Mouse (Mus musculus): ENCODE results near the gene Slc25a21. TPM values are rescaled to one million over a fixed set of nuclear protein-coding genes. Genes with fewer than 3 reads are reported as not detected.

Slc25a21 gene
- 0.62 TPM in 2 replicates for polyA plus RNA-seq (2012; rRNA removed)

DNA sequence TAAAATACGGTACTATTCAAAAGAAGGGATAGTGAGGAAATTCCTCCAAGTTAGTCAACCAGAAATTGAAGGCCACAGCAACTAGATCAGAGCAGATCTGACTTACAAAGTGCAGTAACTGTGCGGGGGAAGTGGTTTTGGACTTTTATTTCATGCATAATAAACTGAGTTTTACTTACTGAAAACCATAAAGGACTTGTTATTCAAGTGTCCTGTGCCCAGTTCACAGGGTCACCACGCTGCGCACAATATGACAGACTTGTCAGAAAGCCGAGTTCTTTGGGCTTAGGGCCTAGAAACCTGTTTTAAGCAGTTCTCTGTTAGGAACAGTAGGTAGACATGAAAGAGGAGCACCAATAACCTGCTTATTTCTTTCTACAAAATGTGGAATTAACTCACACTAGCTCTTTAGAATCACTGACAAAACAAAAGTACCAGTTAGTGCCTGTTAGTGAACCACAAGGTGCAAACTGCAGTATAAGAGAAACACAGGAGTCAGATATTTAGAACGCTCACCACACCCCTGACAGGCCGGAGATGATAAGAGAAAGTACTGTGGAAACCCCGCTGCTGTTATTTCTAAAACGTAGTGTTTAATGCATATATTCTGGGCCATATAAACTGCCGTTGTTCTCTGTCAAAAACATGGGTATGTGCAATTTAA lies at the start of gene Slc25a21:
Gene Slc25a21, minus strand, starts transcription at position 110 of the 664 bp plus-strand sequence.
- DNase-seq: no peak
- Histone ChIP-seq H3K27ac (ENCODE audit: insufficient read depth, low read length) (no peak within 1 kb of the TSS), H3K4me3 (replicated peaks; ENCODE audit: insufficient read depth, low read depth, low read length) (peak within 1 kb of the TSS; percentile 33), H3K4me1 (ENCODE audit: control insufficient read depth, insufficient read depth, low read length) (no peaks in the 10 kb centered on the region), H3K27me3 (ENCODE audit: control insufficient read depth, insufficient read depth, low read length) (no peaks in the 10 kb centered on the region; the same call in 1 of the 2 replicates)
- 89% methylated on average over 10 of the region's 10 CpGs for WGBS
- no peak for TF ChIP-seq CTCF (IDR thresholded peaks at IDR 0.05; ENCODE audit: borderline replicate concordance, insufficient read depth, low read depth, low read length)
- TF ChIP-seq POLR2A (IDR thresholded peaks at IDR 0.05; ENCODE audit: borderline replicate concordance, insufficient read depth, low read length): no peak

DNA sequence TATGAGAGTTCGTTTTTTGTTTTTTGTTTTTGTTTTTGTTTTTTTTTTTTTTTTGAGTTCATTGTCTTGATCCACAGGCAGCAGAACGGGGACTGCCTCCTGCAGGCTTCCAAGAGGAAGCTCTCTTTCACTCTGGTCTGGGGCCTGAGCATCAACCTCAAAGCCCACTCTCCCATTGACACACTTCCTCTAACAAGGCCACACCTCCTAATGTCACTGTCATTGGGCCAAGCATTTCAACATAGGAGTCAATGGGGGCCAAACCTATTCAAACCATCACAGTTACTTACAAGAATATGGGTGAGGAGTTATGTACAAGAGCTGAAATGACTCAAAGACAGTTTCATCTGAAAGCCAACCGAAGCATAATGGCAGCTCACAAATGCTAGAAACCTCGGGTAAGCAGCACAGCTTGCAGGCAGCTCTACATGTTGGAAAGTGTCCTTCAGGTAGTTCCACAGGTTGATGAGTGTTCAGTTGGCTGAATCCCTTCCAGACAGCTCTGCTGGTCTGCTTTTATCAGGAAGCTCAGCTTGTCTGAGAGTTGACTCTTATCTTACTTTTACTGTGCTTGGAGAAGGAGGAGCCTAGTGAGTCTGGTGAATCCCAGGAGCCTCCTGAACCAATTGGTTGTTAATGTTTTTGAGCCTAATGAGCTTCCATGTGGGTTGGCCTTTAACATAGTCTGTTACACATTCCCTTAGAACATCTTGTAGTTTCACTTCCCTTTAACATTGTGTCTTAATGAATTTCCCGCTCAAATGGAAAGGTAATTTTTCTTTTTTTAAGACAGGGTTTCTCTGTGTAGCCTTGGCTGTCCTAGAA lies 46.6 kb upstream of the Slc25a21 start:
- DNase-seq: no peak
- TF ChIP-seq POLR2A (IDR thresholded peaks at IDR 0.05; ENCODE audit: borderline replicate concordance, insufficient read depth, low read length): no peak
- TF ChIP-seq CTCF (IDR thresholded peaks at IDR 0.05; ENCODE audit: borderline replicate concordance, insufficient read depth, low read depth, low read length): no peak
- Histone ChIP-seq H3K27ac (ENCODE audit: insufficient read depth, low read length) (no peak overlapping the region), H3K4me1 (ENCODE audit: control insufficient read depth, insufficient read depth, low read length) (no peaks in the 10 kb centered on the region), H3K4me3 (replicated peaks; ENCODE audit: insufficient read depth, low read depth, low read length) (no peak overlapping the region), H3K27me3 (ENCODE audit: control insufficient read depth, insufficient read depth, low read length) (no peaks in the 10 kb centered on the region)
- 88% methylated on average over 5 of the region's 5 CpGs for WGBS

DNA sequence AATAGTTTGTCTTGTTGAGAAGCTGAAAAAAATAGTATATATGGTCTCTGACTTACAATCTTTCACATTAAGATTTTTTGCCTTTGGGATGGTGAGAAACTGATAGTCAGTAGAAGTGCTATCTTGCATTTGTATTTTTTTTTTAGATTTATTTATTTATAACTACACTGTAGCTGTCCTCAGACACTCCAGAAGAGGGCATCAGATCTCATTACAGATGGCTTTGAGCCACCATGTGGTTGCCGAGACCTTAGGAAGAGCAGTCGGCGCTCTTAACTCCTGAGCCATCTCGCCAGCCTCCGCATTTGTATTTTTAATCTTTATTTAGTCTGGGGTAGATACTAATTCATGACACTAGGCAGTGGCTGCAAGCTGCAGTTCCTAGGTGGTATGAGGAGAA lies 36.1 kb upstream of the Slc25a21 start:
- Histone ChIP-seq H3K4me3 (replicated peaks; ENCODE audit: insufficient read depth, low read depth, low read length) (no peak overlapping the region), H3K4me1 (ENCODE audit: control insufficient read depth, insufficient read depth, low read length) (no peaks in the 10 kb centered on the region), H3K27ac (ENCODE audit: insufficient read depth, low read length) (no peak overlapping the region), H3K27me3 (ENCODE audit: control insufficient read depth, insufficient read depth, low read length) (no peaks in the 10 kb centered on the region)
- DNase-seq: no peak
- WGBS: 87% methylated on average over 5 of the region's 5 CpGs
- TF ChIP-seq POLR2A (IDR thresholded peaks at IDR 0.05; ENCODE audit: borderline replicate concordance, insufficient read depth, low read length): no peak
- no peak for TF ChIP-seq CTCF (IDR thresholded peaks at IDR 0.05; ENCODE audit: borderline replicate concordance, insufficient read depth, low read depth, low read length)

DNA sequence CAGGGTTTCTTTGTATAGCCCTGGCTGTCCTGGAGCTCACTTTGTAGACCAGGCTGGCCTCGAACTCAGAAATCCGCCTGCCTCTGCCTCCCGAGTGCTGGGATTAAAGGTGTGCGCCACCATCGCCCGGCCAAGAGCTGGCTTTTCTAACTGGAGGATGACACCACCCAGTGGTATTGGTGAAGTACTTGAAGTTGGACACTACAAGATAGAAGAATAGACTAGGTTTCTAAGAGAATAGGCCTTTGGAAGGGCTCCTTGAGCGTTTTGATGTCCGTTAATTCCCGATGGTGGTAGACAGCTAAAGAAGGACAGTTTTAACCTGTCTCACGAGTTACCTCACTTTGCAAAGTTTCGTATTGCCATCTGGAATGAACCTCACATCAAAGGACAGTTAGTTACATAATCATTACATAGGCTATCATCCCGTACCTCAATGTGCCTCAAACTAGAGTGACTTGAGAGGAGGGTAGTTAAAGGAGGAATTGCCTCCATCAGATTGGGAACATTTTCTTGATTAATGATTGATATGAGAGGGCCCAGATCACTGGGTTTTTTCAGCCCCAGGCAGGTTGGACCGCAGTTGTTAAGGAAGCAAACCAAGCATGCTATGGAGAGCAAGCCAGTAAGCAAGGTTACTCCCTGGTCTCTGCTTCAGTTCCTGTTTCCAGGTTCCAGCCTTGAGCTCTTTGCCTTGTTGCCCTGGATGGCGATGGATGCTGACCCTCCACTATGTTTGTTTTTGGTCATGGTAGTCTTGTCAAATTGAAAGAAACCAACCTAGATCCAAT lies 34.0 kb upstream of the Slc25a21 start:
- peak; percentile 17 to 24 for DNase-seq
- H3K4me3 ChIP-seq (replicated peaks; ENCODE audit: insufficient read depth, low read depth, low read length): peak overlapping the region; percentile 27
- H3K27ac ChIP-seq (ENCODE audit: insufficient read depth, low read length): no peak overlapping the region
- H3K4me1 ChIP-seq (ENCODE audit: control insufficient read depth, insufficient read depth, low read length): no peaks in the 10 kb centered on the region
- WGBS: 71% methylated on average over 14 of the region's 14 CpGs
- no peaks in the 10 kb centered on the region for H3K27me3 ChIP-seq (ENCODE audit: control insufficient read depth, insufficient read depth, low read length)
- TF ChIP-seq POLR2A (IDR thresholded peaks at IDR 0.05; ENCODE audit: borderline replicate concordance, insufficient read depth, low read length) (no peak), CTCF (IDR thresholded peaks at IDR 0.05; ENCODE audit: borderline replicate concordance, insufficient read depth, low read depth, low read length) (no peak)

DNA sequence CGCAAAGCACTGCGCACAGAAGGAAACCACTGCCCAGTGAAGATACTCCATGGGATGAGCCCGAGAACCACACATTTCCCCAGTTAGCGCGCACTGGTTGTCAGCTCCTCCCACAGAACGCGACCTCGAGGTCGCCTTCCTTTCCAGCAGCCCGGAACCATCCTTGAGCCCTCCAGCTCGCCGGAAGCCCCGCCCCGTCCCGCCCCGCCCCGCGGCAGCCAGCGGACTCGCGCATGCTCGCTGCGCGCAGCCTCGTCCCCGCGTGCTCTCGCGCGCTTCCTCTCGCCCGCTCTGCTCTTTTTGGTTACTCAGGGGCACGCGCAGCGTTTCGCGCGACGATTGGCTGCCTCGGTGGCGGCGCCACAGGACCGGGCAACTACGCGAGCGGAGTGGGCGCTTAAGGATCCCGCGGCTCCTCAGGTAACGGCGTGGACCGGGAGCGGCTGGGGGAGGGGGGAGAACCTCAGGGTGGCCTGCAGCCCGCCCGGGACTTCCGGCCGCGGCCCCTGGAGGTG lies 33.0 kb upstream of the Slc25a21 start, which contains the start of the genes Prps1l3 and Mipol1:
Gene Prps1l3, plus strand, starts transcription at position 221 of the 515 bp plus-strand sequence.
Gene Mipol1, plus strand, starts transcription at position 236 of the 515 bp plus-strand sequence.
- under 1% methylated on average over 58 of the region's 58 CpGs for WGBS
- Histone ChIP-seq H3K4me3 (replicated peaks; ENCODE audit: insufficient read depth, low read depth, low read length) (peak within 1 kb of the TSS; percentile 66), H3K27me3 (ENCODE audit: control insufficient read depth, insufficient read depth, low read length) (no peaks in the 10 kb centered on the region), H3K4me1 (ENCODE audit: control insufficient read depth, insufficient read depth, low read length) (no peaks in the 10 kb centered on the region), H3K27ac (ENCODE audit: insufficient read depth, low read length) (peak within 1 kb of the TSS; percentile 43; the same call in 1 of the 2 replicates)
- peak; percentile 89 to 90 for DNase-seq
- TF ChIP-seq POLR2A (IDR thresholded peaks at IDR 0.05; ENCODE audit: borderline replicate concordance, insufficient read depth, low read length) (peak; percentile 54; the same call in 1 of the 2 replicates), CTCF (IDR thresholded peaks at IDR 0.05; ENCODE audit: borderline replicate concordance, insufficient read depth, low read depth, low read length) (no peak)

DNA sequence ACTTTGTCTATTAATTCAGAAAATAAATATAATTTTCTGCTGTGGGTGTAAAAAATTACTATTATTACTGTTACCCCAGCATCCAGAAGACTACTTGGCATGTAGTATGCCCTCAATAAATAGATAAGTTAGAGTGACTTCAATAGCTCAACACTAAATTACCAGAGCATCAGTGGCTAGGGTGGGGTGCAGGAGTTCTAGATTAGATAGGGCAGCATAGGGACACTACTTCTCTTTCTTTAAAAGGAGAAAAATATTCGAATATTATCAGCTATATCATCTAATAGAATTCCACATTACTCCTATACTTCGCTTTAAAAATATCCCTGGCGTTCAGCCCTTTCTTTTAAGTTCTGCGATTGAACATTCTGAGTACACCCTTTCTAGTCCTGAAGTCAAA lies 32.4 kb upstream of the Slc25a21 start:
- H3K4me3 ChIP-seq (replicated peaks; ENCODE audit: insufficient read depth, low read depth, low read length): peak overlapping the region; percentile 66
- 0 out of 2 replicates have a peak overlapping the region, but pooled peaks have one; percentile 6 for H3K27ac ChIP-seq (ENCODE audit: insufficient read depth, low read length)
- H3K4me1 ChIP-seq (ENCODE audit: control insufficient read depth, insufficient read depth, low read length): no peaks in the 10 kb centered on the region
- H3K27me3 ChIP-seq (ENCODE audit: control insufficient read depth, insufficient read depth, low read length): no peaks in the 10 kb centered on the region
- TF ChIP-seq POLR2A (IDR thresholded peaks at IDR 0.05; ENCODE audit: borderline replicate concordance, insufficient read depth, low read length) (no peak), CTCF (IDR thresholded peaks at IDR 0.05; ENCODE audit: borderline replicate concordance, insufficient read depth, low read depth, low read length) (no peak)
- DNase-seq: no peak
- WGBS: 23% methylated on average over 4 of the region's 4 CpGs

DNA sequence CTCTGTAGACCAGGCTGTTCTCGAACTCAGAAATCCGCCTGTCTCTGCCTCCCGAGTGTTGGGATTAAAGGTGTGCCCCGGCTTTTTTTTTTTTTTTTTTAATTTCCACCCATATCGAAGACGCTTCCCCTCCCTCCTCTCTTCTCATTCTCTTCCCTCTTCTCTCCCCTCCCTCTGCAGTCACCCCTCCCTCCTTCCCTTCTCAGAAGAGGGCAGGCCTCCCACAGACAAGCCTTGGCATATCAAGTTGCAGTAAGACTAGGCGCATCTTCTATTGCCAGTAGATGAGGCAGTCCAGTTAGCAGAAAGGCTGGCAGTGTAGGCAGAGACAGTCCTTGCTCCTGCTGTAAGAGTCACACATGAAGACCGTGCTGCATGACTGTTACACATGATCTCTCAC lies 30.5 kb upstream of the Slc25a21 start:
- DNase-seq: no peak
- WGBS: 81% methylated on average over 8 of the region's 8 CpGs
- no peaks in the 10 kb centered on the region for H3K4me1 ChIP-seq (ENCODE audit: control insufficient read depth, insufficient read depth, low read length)
- H3K27me3 ChIP-seq (ENCODE audit: control insufficient read depth, insufficient read depth, low read length): no peaks in the 10 kb centered on the region
- H3K27ac ChIP-seq (ENCODE audit: insufficient read depth, low read length): no peak overlapping the region
- TF ChIP-seq CTCF (IDR thresholded peaks at IDR 0.05; ENCODE audit: borderline replicate concordance, insufficient read depth, low read depth, low read length) (no peak), POLR2A (IDR thresholded peaks at IDR 0.05; ENCODE audit: borderline replicate concordance, insufficient read depth, low read length) (no peak)
- no peak overlapping the region for H3K4me3 ChIP-seq (replicated peaks; ENCODE audit: insufficient read depth, low read depth, low read length)
